Mouse (Mus musculus) limb, embryonic 11.5 days (tissue): ENCODE measurements around the gene Rpl27. TPM values are rescaled to one million over a fixed set of nuclear protein-coding genes. Genes with fewer than 3 reads are reported as not detected.
A peak's percentile ranks its signal among the peaks of the same experiment; 100 is the strongest.
"Not testable (repeated sequence)": the region's sequence is repeated elsewhere in the genome, so short reads cannot be mapped to it uniquely, and the experiment has no call there.

Experiments used
- ATAC-seq: fragments of 200-750 bp; cut with Nextera tagmentation; 2 replicates; pipeline ENCODE4 v1.8.0; 2017; ENCODE audit warnings: low read depth; ENCODE audit not compliant: insufficient number of reproducible peaks, low FRiP score, low TSS enrichment
- DNase-seq: peaks from one replicate; pipeline ENCODE4 v3.0.0-alpha.2; 2015; ENCODE audit warnings: low spot score
- H3K27ac ChIP-seq: fragments of 300-500 bp; sonication (generic); replicated peaks from 2 replicates; pipeline ENCODE4 v1.5.1; 2014; ENCODE audit warnings: low read depth, mild to moderate bottlenecking, low read length
- H3K27me3 ChIP-seq: fragments of 300-500 bp; sonication (generic); 2 replicates; pipeline ENCODE4 v1.6.1; 2014; ENCODE audit warnings: mild to moderate bottlenecking, low read length, mixed read lengths; ENCODE audit not compliant: control insufficient read depth, insufficient read depth
- H3K36me3 ChIP-seq: fragments of 300-500 bp; sonication (generic); 2 replicates; pipeline ENCODE4 v1.6.1; 2014; ENCODE audit warnings: mild to moderate bottlenecking, low read length, moderate library complexity, mixed read lengths; ENCODE audit not compliant: control insufficient read depth, insufficient read depth
- H3K4me1 ChIP-seq: fragments of 300-500 bp; sonication (generic); 2 replicates; pipeline ENCODE4 v1.6.1; 2014; ENCODE audit warnings: low read length, mixed read lengths; ENCODE audit not compliant: control insufficient read depth, insufficient read depth
- H3K4me2 ChIP-seq: fragments of 300-500 bp; sonication (generic); 2 replicates; pipeline ENCODE4 v1.6.1; 2014; ENCODE audit warnings: low read depth, mild to moderate bottlenecking, moderate library complexity; ENCODE audit not compliant: severe bottlenecking
- H3K4me3 ChIP-seq: fragments of 300-500 bp; sonication (generic); 2 replicates; pipeline ENCODE4 v1.5.1; 2014; ENCODE audit warnings: low read depth, low read length
- H3K9ac ChIP-seq: fragments of 300-500 bp; sonication (generic); 2 replicates; pipeline ENCODE4 v1.6.1; 2014; ENCODE audit warnings: mild to moderate bottlenecking, low read length
- H3K9me3 ChIP-seq: fragments of 300-500 bp; sonication (generic); 2 replicates; pipeline ENCODE4 v1.6.1; 2016; ENCODE audit warnings: low read length; ENCODE audit not compliant: control insufficient read depth
- WGBS: fragments of 180-500 bp; shearing (Covaris S2); extraction: QIAGEN DNeasy Blood & Tissue Kit; methylation state at CpG from one replicate; pipeline ENCODE4 v1.1.7; 2014; 5-methylcytosine and 5-hydroxymethylcytosine counted together
- polyA plus RNA-seq: library from polyadenylated mRNA; unstranded; fragments of >200 nt; fragmentation: Nextera tagmentation; extraction: Ambion mirVana; gene quantifications from 2 replicates; pipeline ENCODE4 v1.2.1, GENCODE M21; 2014

The Rpl27 gene
- polyA plus RNA-seq, 1 experiment from 2014 or later: 489 TPM

DNA sequence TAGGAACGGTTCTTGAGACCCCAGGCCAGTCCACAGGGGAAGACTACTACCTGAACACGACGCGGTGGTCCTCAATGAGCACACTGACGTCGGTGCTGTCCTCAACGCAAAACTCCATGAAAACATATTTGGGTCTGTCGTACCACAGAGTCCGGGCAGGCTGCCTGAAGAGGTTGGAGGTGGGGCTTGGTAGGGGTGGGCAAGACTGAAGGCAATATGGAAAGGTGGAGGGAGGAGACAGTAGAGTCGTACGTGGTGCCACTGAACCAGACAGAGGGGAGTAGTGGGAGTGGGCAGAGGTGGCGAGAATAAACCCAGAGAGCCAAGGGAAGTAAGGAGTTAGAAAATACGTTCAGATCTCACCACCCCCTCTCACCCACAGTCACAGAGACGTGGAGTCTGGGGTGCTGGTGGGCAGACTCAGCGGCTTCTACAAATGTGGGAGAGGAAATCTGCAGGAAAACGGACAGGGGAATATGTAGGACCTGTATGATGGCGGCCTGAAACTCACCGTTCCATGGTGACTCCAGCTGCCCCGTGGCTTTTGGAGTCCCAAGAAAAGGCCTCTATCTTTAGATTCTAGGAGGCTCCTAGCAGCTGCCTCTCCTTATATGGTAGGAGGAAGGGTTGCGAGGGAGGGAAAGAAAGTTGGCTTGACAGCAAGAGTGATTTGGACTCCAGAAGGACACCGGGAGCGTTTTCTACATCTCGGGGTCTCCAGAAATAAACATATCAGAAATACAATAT lies 17.8 kb upstream of the Rpl27 start, which contains the start of gene Gm27029:
Gm27029 (minus strand) TSS at position 692 of the 747 bp plus-strand sequence.
- peak within 1 kb of the TSS; percentile 52; the same call in 1 of the 2 replicates for H3K27ac ChIP-seq
- H3K9me3 ChIP-seq: no peaks in the 10 kb centered on the region
- peak within 1 kb of the TSS; percentile 78 for H3K9ac ChIP-seq
- peaks cover under 1% of the 10 kb centered on the region; the same call in 1 of the 2 replicates for H3K36me3 ChIP-seq
- H3K27me3 ChIP-seq: no peaks in the 10 kb centered on the region
- 0 out of 2 replicates have a peak, but pooled peaks cover 7% of the 10 kb centered on the region for H3K4me1 ChIP-seq
- DNase-seq (no peak), ATAC-seq (peak; percentile 53; the same call in 1 of the 2 replicates)
- peak within 1 kb of the TSS; percentile 98 for H3K4me3 ChIP-seq
- WGBS: 6% methylated on average over 23 of the region's 23 CpGs
- H3K4me2 ChIP-seq: peak within 1 kb of the TSS; percentile 96

GRCm38 (mm10) chr11:101424925-101425813 lies 16.9 kb upstream of the Rpl27 start, which contains the start of the genes Rundc1 and Ptges3l:
Rundc1 (plus strand) TSS chr11:101425085.
Ptges3l (minus strand) TSS chr11:101425333.
- Histone ChIP-seq H3K9ac (peak within 1 kb of the TSS; percentile 78), H3K36me3 (peaks cover 3% of the 10 kb centered on the region; the same call in 1 of the 2 replicates), H3K27ac (peak within 1 kb of the TSS; percentile 52; the same call in 1 of the 2 replicates), H3K4me2 (peak within 1 kb of the TSS; percentile 96), H3K9me3 (no peaks in the 10 kb centered on the region), H3K4me3 (peak within 1 kb of the TSS; percentile 98), H3K27me3 (no peaks in the 10 kb centered on the region), H3K4me1 (0 out of 2 replicates have a peak, but pooled peaks cover 7% of the 10 kb centered on the region)
- ATAC-seq (peak; percentile 92), DNase-seq (peak; percentile 100)
- WGBS: under 1% methylated on average over 80 of the region's 81 CpGs

- Histone ChIP-seq H3K27ac (no peak overlapping the region), H3K4me2 (peak overlapping the region; percentile 96), H3K9ac (no peak overlapping the region), H3K4me3 (0 out of 2 replicates have a peak overlapping the region, but pooled peaks have one; percentile 98), H3K4me1 (0 out of 2 replicates have a peak, but pooled peaks cover 7% of the 10 kb centered on the region), H3K9me3 (no peaks in the 10 kb centered on the region), H3K27me3 (no peaks in the 10 kb centered on the region), H3K36me3 (peaks cover 5% of the 10 kb centered on the region; the same call in 1 of the 2 replicates)
- DNase-seq (no peak), ATAC-seq (no peak)
- 67% methylated on average over 8 of the region's 8 CpGs for WGBS
Measured at GRCm38 (mm10) chr11:101426165-101426564, 15.9 kb upstream of the Rpl27 start.

DNA sequence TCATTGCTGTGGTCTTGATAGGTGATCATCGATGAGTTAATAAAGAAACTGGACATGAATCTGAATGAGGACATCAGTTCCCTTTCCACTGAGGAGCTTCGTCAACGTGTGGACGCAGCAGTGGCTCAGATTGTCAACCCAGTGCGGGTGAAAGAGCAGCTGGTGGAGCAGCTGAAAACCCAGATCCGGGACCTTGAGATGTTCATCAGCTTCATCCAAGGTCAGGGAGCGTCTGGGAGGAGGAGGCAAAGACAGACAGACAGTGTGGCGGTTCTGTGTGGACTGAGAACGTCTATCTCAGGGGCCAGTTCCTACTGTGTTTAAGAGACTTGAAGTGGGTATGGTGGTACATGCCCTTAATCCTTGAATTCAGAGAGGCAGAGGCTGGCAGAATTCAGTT lies 10.8 kb upstream of the Rpl27 start:
- Histone ChIP-seq H3K9me3 (no peaks in the 10 kb centered on the region), H3K4me2 (no peak overlapping the region), H3K27ac (no peak overlapping the region), H3K36me3 (peaks cover 15% of the 10 kb centered on the region; the same call in 1 of the 2 replicates), H3K9ac (no peak overlapping the region), H3K27me3 (no peaks in the 10 kb centered on the region), H3K4me1 (no peaks in the 10 kb centered on the region), H3K4me3 (no peak overlapping the region)
- no peak for DNase-seq
- 88% methylated on average over 9 of the region's 9 CpGs for WGBS
- no peak for ATAC-seq

DNA sequence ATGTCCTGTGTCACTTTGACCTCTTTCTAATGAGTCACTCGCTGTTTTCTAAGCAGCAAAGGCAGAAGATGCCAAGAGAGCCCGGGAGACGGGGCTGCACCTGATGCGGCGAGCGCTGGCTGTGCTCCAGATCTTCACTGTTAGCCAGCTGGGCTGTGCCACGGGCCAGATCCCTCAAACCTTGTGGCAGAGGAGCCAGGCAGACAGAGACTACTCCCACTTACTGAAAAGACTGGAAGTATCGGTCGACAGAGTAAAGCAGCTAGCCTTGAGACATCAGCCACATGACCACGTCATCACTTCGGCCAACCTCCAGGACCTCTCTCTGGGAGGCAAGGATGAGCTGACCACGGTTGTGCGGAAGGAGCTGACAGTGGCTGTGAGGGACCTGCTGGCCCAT lies 8.7 kb upstream of the Rpl27 start:
- H3K36me3 ChIP-seq: peaks cover 15% of the 10 kb centered on the region; the same call in 1 of the 2 replicates
- H3K4me1 ChIP-seq: no peaks in the 10 kb centered on the region
- H3K9me3 ChIP-seq: no peaks in the 10 kb centered on the region
- no peaks in the 10 kb centered on the region for H3K27me3 ChIP-seq
- no peak overlapping the region for H3K4me2 ChIP-seq
- ATAC-seq (no peak), DNase-seq (no peak)
- H3K27ac ChIP-seq: no peak overlapping the region
- WGBS: 92% methylated on average over 13 of the region's 13 CpGs
- H3K9ac ChIP-seq: no peak overlapping the region
- no peak overlapping the region for H3K4me3 ChIP-seq

DNA sequence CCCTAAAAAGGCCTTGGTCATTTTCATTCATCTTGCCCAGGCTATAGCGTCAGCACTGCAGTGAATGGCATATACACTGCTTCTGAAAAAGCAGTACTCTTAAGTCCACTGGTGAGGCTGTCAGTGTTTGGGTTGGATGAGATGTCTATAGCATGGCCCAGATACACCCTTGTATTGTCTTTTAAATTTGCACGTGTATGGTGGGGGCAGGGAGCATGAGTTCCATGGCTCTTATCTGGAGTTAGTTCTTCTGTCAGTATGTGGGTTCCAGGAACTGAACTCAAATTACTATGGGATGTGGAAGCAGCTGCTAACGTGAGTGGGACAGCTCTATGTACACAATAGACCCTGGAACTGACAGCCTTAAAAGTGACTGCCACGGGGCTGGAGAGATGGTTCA lies 6.3 kb upstream of the Rpl27 start:
- no peak overlapping the region for H3K27ac ChIP-seq
- ATAC-seq (no peak), DNase-seq (no peak)
- H3K4me1 ChIP-seq: no peaks in the 10 kb centered on the region
- peaks cover 9% of the 10 kb centered on the region; the same call in 1 of the 2 replicates for H3K36me3 ChIP-seq
- H3K9ac ChIP-seq: no peak overlapping the region
- WGBS: 88% methylated on average over 4 of the region's 4 CpGs
- no peak overlapping the region for H3K4me2 ChIP-seq
- no peaks in the 10 kb centered on the region for H3K27me3 ChIP-seq
- H3K9me3 ChIP-seq: no peaks in the 10 kb centered on the region
- H3K4me3 ChIP-seq: no peak overlapping the region

DNA sequence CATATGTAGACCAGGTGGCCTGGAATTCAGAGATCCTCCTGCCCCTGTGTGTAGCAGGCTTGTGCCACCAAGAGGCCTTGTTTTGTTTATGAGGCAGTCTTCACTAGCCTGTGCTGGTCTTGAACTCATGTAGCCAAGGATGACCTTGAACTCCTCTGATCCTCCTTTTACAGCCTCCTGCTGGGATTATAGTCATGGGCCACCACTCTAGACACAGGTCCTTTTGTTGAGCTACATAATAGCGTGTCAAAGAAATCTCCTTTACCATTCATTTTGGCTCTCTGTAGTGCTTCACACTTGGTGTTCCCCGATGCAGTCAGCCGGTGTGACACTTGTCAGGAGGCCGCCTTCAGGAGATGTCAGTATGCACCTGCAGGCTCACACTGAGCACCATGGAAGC lies 5.2 kb upstream of the Rpl27 start:
- Histone ChIP-seq H3K9me3 (no peaks in the 10 kb centered on the region), H3K4me1 (no peaks in the 10 kb centered on the region), H3K4me3 (no peak overlapping the region), H3K27ac (no peak overlapping the region), H3K4me2 (no peak overlapping the region), H3K9ac (no peak overlapping the region), H3K36me3 (peaks cover 9% of the 10 kb centered on the region; the same call in 1 of the 2 replicates), H3K27me3 (no peaks in the 10 kb centered on the region)
- DNase-seq: no peak
- no peak for ATAC-seq
- 90% methylated on average over 4 of the region's 4 CpGs for WGBS

DNA sequence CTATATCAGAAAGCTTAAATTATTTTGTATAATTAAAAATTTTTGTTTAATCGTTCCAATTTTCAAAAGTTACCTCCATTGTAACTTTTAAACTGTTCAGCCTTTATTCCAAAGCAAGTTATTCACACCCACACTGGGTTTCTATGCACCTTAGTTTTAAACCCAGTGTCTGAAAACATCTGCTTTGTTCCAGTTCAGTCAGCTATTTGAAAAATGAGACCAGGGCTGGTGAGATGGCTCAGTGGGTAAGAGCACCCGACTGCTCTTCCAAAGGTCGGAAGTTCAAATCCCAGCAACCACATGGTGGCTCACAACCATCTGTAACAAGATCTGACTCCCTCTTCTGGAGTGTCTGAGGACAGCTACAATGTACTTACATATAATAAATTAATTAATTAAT lies 4.1 kb upstream of the Rpl27 start:
- not testable (repeated sequence) for H3K27me3 ChIP-seq, H3K9me3 ChIP-seq, DNase-seq, H3K27ac ChIP-seq, H3K9ac ChIP-seq, H3K4me2 ChIP-seq, ATAC-seq, H3K36me3 ChIP-seq, H3K4me3 ChIP-seq, H3K4me1 ChIP-seq
- 50% methylated on average over 3 of the region's 3 CpGs for WGBS
